11 mouse cellular contexts compared by ENCODE assay signal in the genomic region with DNA sequence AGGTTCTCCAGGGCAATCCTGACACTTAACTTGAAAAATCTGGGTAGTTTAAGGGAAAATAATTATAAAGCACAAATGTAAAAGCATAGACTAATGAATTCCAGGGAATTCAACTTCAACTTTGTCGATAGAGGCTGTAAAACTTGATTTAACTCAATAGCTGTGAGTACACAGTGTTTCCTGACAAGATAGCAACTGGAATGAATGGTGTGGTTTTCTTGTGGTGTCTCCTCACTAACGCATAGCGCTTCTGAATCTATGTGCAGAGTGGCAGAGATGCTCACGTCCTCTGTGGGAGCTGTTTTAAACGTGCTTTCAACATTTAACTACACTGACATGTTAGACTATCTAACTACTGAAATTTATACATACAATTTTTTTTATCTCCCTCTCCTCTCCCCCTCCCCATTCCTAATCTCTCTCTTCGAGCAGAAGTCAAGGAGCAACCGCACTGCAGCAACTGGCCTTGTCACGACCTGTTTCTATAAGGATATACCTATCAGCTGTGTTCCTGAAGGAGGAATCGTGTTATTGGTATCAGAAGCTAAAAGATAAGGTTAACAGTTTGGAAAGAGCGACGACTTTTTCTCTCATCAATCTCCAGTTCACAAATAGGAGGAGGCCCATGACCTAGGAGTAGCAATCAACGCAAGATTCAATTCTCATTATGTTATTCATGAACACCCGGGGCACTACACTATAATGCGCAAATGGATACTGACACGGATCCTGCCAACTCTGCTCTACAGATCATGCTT. TPM values are rescaled to one million over a fixed set of nuclear protein-coding genes. Genes with fewer than 3 reads are reported as not detected.
DNase-seq lines count a peak whose midpoint lies in the region; ATAC-seq and TF ChIP-seq lines count a peak whose summit lies in the region.
"Had no signal": no experiment of that assay in that cellular context is flagged by ENCODE, and none has a peak within 500 bp of the region (broad histone marks: within the 10 kb centered on the region; RNA-seq: fewer than 3 reads in every experiment).

No protein-coding gene starts in this region.

- TF ChIP-seq POLR2A in kidney, adult 2 months (IDR thresholded peaks at IDR 0.05; ENCODE audit: low read depth, low read length) = no peak

- H3K9me3 ChIP-seq in kidney, embryonic 15.5 days (replicated peaks) = no peaks in the 10 kb centered on the region
- no peaks in the 10 kb centered on the region for H3K9me3 ChIP-seq in intestine, postnatal 0 days (ENCODE audit: control insufficient read depth)
- H3K9me3 ChIP-seq: liver, embryonic 13.5 days had no signal

- H3K4me3 ChIP-seq in kidney, embryonic 15.5 days (replicated peaks) = no peak overlapping the region
- no peak overlapping the region for H3K4me3 ChIP-seq in kidney, adult 2 months (ENCODE audit: insufficient read depth, low read depth, low read length)
- no peak overlapping the region for H3K4me3 ChIP-seq in intestine, postnatal 0 days (ENCODE audit: low read depth, low read length)
- H3K4me3 ChIP-seq: liver, embryonic 13.5 days had no signal

- 0 out of 2 replicates have a peak, but pooled peaks cover 2% of the 10 kb centered on the region for H3K4me1 ChIP-seq in kidney, embryonic 15.5 days
- H3K4me1 ChIP-seq in kidney, adult 2 months (ENCODE audit: control insufficient read depth, insufficient read depth, low read length) = no peaks in the 10 kb centered on the region
- H3K4me1 ChIP-seq in intestine, postnatal 0 days (replicated peaks; ENCODE audit: control insufficient read depth, insufficient read depth, low read length) = no peaks in the 10 kb centered on the region
- H3K4me1 ChIP-seq: liver, embryonic 13.5 days had no signal

- ATAC-seq in kidney, embryonic 15.5 days (replicated peaks; ENCODE audit: low FRiP score) = no peak
- ATAC-seq in intestine, postnatal 0 days = no peak

- 76% methylated on average over 15 of the region's 15 CpGs for WGBS in kidney, embryonic 15.5 days
- 79% methylated on average over 15 of the region's 15 CpGs for WGBS in kidney, adult 2 months
- 71% methylated on average over 15 of the region's 15 CpGs for WGBS in intestine, postnatal 0 days

- H3K27me3 ChIP-seq in kidney, embryonic 15.5 days = no peaks in the 10 kb centered on the region
- H3K27me3 ChIP-seq in kidney, adult 2 months (replicated peaks; ENCODE audit: control insufficient read depth, insufficient read depth, low read length) = no peaks in the 10 kb centered on the region
- H3K27me3 ChIP-seq in intestine, postnatal 0 days (replicated peaks; ENCODE audit: control insufficient read depth, insufficient read depth, low read length) = no peaks in the 10 kb centered on the region
- H3K27me3 ChIP-seq: liver, embryonic 13.5 days had no signal

- no peaks in the 10 kb centered on the region for H3K36me3 ChIP-seq in kidney, embryonic 15.5 days
- H3K36me3 ChIP-seq in kidney, adult 2 months (ENCODE audit: control insufficient read depth, insufficient read depth, low read length) = no peaks in the 10 kb centered on the region
- H3K36me3 ChIP-seq in intestine, postnatal 0 days (ENCODE audit: control insufficient read depth, insufficient read depth) = no peaks in the 10 kb centered on the region
- H3K36me3 ChIP-seq: liver, embryonic 13.5 days had no signal

- DNase-seq in kidney, adult 2 months = no peak
- peak; percentile 63 for DNase-seq in 3T3-L1 (ENCODE audit: low read depth, low spot score)
- DNase-seq in NIH3T3 (ENCODE audit: low read depth) = peak; percentile 59
- DNase-seq in embryo, embryonic 10 days (ENCODE audit: low spot score) = no peak
- no peak for DNase-seq in urinary bladder, adult 18-20 months (ENCODE audit: low spot score in 2 of 2)
- no peak for DNase-seq in cerebellum, postnatal 36 days
- DNase-seq: liver, embryonic 13.5 days; thymus, adult 2 months had no signal

- peak overlapping the region; percentile 50 for H3K4me2 ChIP-seq in kidney, embryonic 15.5 days
- peak overlapping the region; percentile 21; the same call in 1 of the 2 replicates for H3K4me2 ChIP-seq in intestine, postnatal 0 days (replicated peaks; ENCODE audit: low read depth)
- H3K4me2 ChIP-seq: hindbrain, embryonic 14.5 days; liver, embryonic 13.5 days had no signal

- no peak overlapping the region for H3K27ac ChIP-seq in kidney, embryonic 15.5 days
- H3K27ac ChIP-seq in kidney, adult 2 months (ENCODE audit: insufficient read depth, low read depth, low read length) = no peak overlapping the region
- H3K27ac ChIP-seq in intestine, postnatal 0 days (ENCODE audit: low read depth, low read length) = no peak overlapping the region
- H3K27ac ChIP-seq: hindbrain, embryonic 14.5 days; liver, embryonic 13.5 days had no signal

- TF ChIP-seq CTCF in kidney, adult 2 months (conservative IDR thresholded peaks at IDR 0.05; ENCODE audit: insufficient read depth, insufficient read length, low read depth, low read length) = no peak
- no peak for TF ChIP-seq CTCF in intestine, postnatal 0 days (IDR thresholded peaks at IDR 0.05; ENCODE audit: low read depth)

- H3K9ac ChIP-seq in kidney, embryonic 15.5 days = no peak overlapping the region
- no peak overlapping the region for H3K9ac ChIP-seq in intestine, postnatal 0 days (ENCODE audit: low read depth, low read length)
- H3K9ac ChIP-seq: hindbrain, embryonic 14.5 days; liver, embryonic 13.5 days had no signal

RNA-seq across cellular contexts. Expression of a gene that starts 0.7 kb away (rescaled TPM):
- 1.9 TPM in 2 replicates for polyA plus RNA-seq in kidney, embryonic 15.5 days (2015; fragmentation: Nextera tagmentation; extraction: Ambion mirVana)
- 0.37 and 0.47 TPM in 2 replicates for polyA plus RNA-seq in kidney, adult 2 months (2012; rRNA removed)
- polyA plus RNA-seq in intestine, postnatal 0 days (2015; fragmentation: Nextera tagmentation; extraction: Ambion mirVana) = 0.95 TPM in 2 replicates

Comparison
In these comparisons a context has a peak if more than half of its experiments do, and no peak if none do; other contexts are left out.
1. DNase-seq: peak in 3T3-L1 (single experiment) and NIH3T3 (single experiment); none in kidney, adult 2 months (single experiment), embryo, embryonic 10 days (single experiment), urinary bladder, adult 18-20 months (0 of 2) and cerebellum, postnatal 36 days (0 of 2).